ENCODE assay signal across 23 mouse cellular contexts in genomic region chr9:21124837-21125236, GRCm38 (mm10). TPM values are rescaled to one million over a fixed set of nuclear protein-coding genes. Genes with fewer than 3 reads are reported as not detected.
DNase-seq lines count a peak whose midpoint lies in the region; ATAC-seq and TF ChIP-seq lines count a peak whose summit lies in the region.
"Had no signal": no experiment of that assay in that cellular context is flagged by ENCODE, and none has a peak within 500 bp of the region (broad histone marks: within the 10 kb centered on the region; RNA-seq: fewer than 3 reads in every experiment).

No protein-coding gene starts in this region.

- 71% methylated on average over 5 of the region's 5 CpGs for WGBS in liver, embryonic 16.5 days (ENCODE audit: insufficient replicate concordance)
- 73% methylated on average over 5 of the region's 5 CpGs for WGBS in macrophage (ENCODE audit: missing documents)
- WGBS in stomach, postnatal 0 days, result 78% methylated on average over 5 of the region's 5 CpGs

- peaks cover 3% of the 10 kb centered on the region; the same call in 1 of the 2 replicates for H3K4me1 ChIP-seq in liver, embryonic 16.5 days (ENCODE audit: control insufficient read depth, low read depth, low read length)
- H3K4me1 ChIP-seq in stomach, postnatal 0 days (replicated peaks; ENCODE audit: control insufficient read depth, insufficient read depth), result no peaks in the 10 kb centered on the region
- H3K4me1 ChIP-seq: embryonic facial prominence, embryonic 12.5 days; embryonic facial prominence, embryonic 15.5 days; forebrain, embryonic 12.5 days; forebrain, embryonic 15.5 days; hindbrain, embryonic 13.5 days; intestine, embryonic 15.5 days had no signal

- no peak for DNase-seq in liver
- no peak for DNase-seq in stomach, postnatal 0 days (ENCODE audit: low spot score)
- DNase-seq in right cerebral cortex, postnatal 10 days (ENCODE audit: low spot score in 2 of 2), result no peak
- DNase-seq: adrenal gland, adult 2 months; adrenal gland, postnatal 14 days; B cell, adult 2 months; cerebellum, adult 11 months; cerebellum, adult 2 months; cerebellum, adult 9-11 months; cerebellum, postnatal 25 days; gastrocnemius, postnatal 25 days; heart, adult 2 months had no signal

- ATAC-seq in liver, embryonic 16.5 days (ENCODE audit: low read depth), result no peak
- ATAC-seq in stomach, postnatal 0 days (ENCODE audit: low FRiP score, low TSS enrichment), result peak; percentile 47; the same call in 1 of the 2 replicates
- ATAC-seq in erythroid progenitor cell, adult 5-6 weeks (replicated peaks; ENCODE audit: low FRiP score, poor library complexity, severe bottlenecking), result no peak
- ATAC-seq: forebrain, embryonic 15.5 days; hindbrain, embryonic 16.5 days; intestine, embryonic 15.5 days had no signal

- no peak overlapping the region for H3K9ac ChIP-seq in liver, embryonic 16.5 days (ENCODE audit: low read depth, low read length)
- H3K9ac ChIP-seq in stomach, postnatal 0 days (ENCODE audit: low read length), result no peak overlapping the region
- H3K9ac ChIP-seq: embryonic facial prominence, embryonic 12.5 days; embryonic facial prominence, embryonic 15.5 days; forebrain, embryonic 12.5 days; forebrain, embryonic 15.5 days; hindbrain, embryonic 13.5 days; intestine, embryonic 15.5 days had no signal

- no peaks in the 10 kb centered on the region for H3K27me3 ChIP-seq in liver, embryonic 16.5 days (ENCODE audit: control insufficient read depth, insufficient read depth, low read depth, low read length)
- H3K27me3 ChIP-seq in stomach, postnatal 0 days (ENCODE audit: control insufficient read depth, insufficient read depth, low read length), result no peaks in the 10 kb centered on the region
- H3K27me3 ChIP-seq: embryonic facial prominence, embryonic 12.5 days; embryonic facial prominence, embryonic 15.5 days; forebrain, embryonic 12.5 days; forebrain, embryonic 15.5 days; hindbrain, embryonic 13.5 days; intestine, embryonic 15.5 days had no signal

- no peak for TF ChIP-seq CTCF in stomach, postnatal 0 days (IDR thresholded peaks at IDR 0.05; ENCODE audit: low read depth)

- H3K27ac ChIP-seq in liver, embryonic 16.5 days (ENCODE audit: low read length), result 0 out of 2 replicates have a peak overlapping the region, but pooled peaks have one; percentile 23
- peak overlapping the region; percentile 68 for H3K27ac ChIP-seq in macrophage
- no peak overlapping the region for H3K27ac ChIP-seq in stomach, postnatal 0 days (replicated peaks)
- H3K27ac ChIP-seq: embryonic facial prominence, embryonic 12.5 days; embryonic facial prominence, embryonic 15.5 days; forebrain, embryonic 12.5 days; forebrain, embryonic 15.5 days; heart, adult 2 months; hindbrain, embryonic 13.5 days; intestine, embryonic 15.5 days had no signal

- no peak overlapping the region for H3K4me3 ChIP-seq in liver, embryonic 16.5 days (ENCODE audit: low read depth, low read length)
- H3K4me3 ChIP-seq in macrophage (ENCODE audit: inconsistent target), result no peak overlapping the region
- no peak overlapping the region for H3K4me3 ChIP-seq in stomach, postnatal 0 days (ENCODE audit: low read depth, low read length)
- H3K4me3 ChIP-seq: embryonic facial prominence, embryonic 12.5 days; embryonic facial prominence, embryonic 15.5 days; forebrain, embryonic 12.5 days; forebrain, embryonic 15.5 days; heart, adult 2 months; heart, embryonic 10.5 days; hindbrain, embryonic 13.5 days; intestine, embryonic 15.5 days had no signal

- no peak for TF ChIP-seq EP300 in stomach, postnatal 0 days (optimal IDR thresholded peaks at IDR 0.05)

- no peaks in the 10 kb centered on the region for H3K9me3 ChIP-seq in liver, embryonic 16.5 days (replicated peaks; ENCODE audit: control insufficient read depth, low read length)
- H3K9me3 ChIP-seq in stomach, postnatal 0 days (ENCODE audit: control insufficient read depth, low read length), result no peaks in the 10 kb centered on the region
- H3K9me3 ChIP-seq: embryonic facial prominence, embryonic 12.5 days; embryonic facial prominence, embryonic 15.5 days; forebrain, embryonic 12.5 days; forebrain, embryonic 15.5 days; heart, embryonic 10.5 days; hindbrain, embryonic 13.5 days; intestine, embryonic 15.5 days had no signal

- H3K4me2 ChIP-seq in liver, embryonic 16.5 days (ENCODE audit: low read depth, low read length), result no peak overlapping the region
- H3K4me2 ChIP-seq in stomach, postnatal 0 days (replicated peaks; ENCODE audit: low read depth), result no peak overlapping the region
- H3K4me2 ChIP-seq: embryonic facial prominence, embryonic 12.5 days; embryonic facial prominence, embryonic 15.5 days; forebrain, embryonic 12.5 days; forebrain, embryonic 15.5 days; hindbrain, embryonic 13.5 days; intestine, embryonic 15.5 days had no signal

- peaks cover 24% of the 10 kb centered on the region for H3K79me2 ChIP-seq in macrophage (ENCODE audit: inconsistent target)

- H3K36me3 ChIP-seq in liver, embryonic 16.5 days (ENCODE audit: control insufficient read depth, insufficient read depth), result peaks cover 13% of the 10 kb centered on the region
- H3K36me3 ChIP-seq in macrophage (ENCODE audit: inconsistent target), result peaks cover 67% of the 10 kb centered on the region
- peaks cover 7% of the 10 kb centered on the region; the same call in 1 of the 2 replicates for H3K36me3 ChIP-seq in stomach, postnatal 0 days (ENCODE audit: control insufficient read depth, insufficient read depth, low read length)

RNA-seq across cellular contexts. Expression of gene Tyk2, which starts 6.2 kb away (rescaled TPM):
- 8.0 and 8.9 TPM in 2 replicates for polyA plus RNA-seq in liver, embryonic 16.5 days (2015; fragmentation: Nextera tagmentation; extraction: Ambion mirVana)
- total RNA-seq in macrophage (2018; cell fraction: chromatin; rRNA removed), result 100 to 1,000 TPM; 145 to 475 (median 281) TPM
- 100 to 1,000 TPM in 1 of 26 experiments, 10 to 100 TPM in 25; 31.2 to 105 (median 49.4) TPM for total RNA-seq in macrophage (2018; cell fraction: cytosol; rRNA removed)
- 100 to 1,000 TPM; 118 to 306 (median 168) TPM for total RNA-seq in macrophage (2018; cell fraction: nucleus; rRNA removed)
- 22.8 to 47.7 TPM (median 23.6 TPM) in 3 replicates for polyA plus RNA-seq in macrophage (2018)
- polyA plus RNA-seq in stomach, postnatal 0 days (2015; fragmentation: Nextera tagmentation; extraction: Ambion mirVana), result 6.8 and 7.1 TPM in 2 replicates
- total RNA-seq in erythroid progenitor cell, adult 5-6 weeks (2015; ENCODE audit: low replicate concordance), result 2.5 and 5.0 TPM in 2 replicates
- 4.7 and 5.0 TPM in 2 replicates for total RNA-seq in erythroid progenitor cell, adult 5-6 weeks (2017; ENCODE audit: low replicate concordance)

RNA-seq across cellular contexts. Expression of gene Cdc37, which starts 24.9 kb away (rescaled TPM):
- polyA plus RNA-seq in liver, embryonic 16.5 days (2015; fragmentation: Nextera tagmentation; extraction: Ambion mirVana), result 104 and 106 TPM in 2 replicates
- total RNA-seq in macrophage (2018; cell fraction: chromatin; rRNA removed), result 10 to 100 TPM; 40.1 to 93.8 (median 70.7) TPM
- total RNA-seq in macrophage (2018; cell fraction: cytosol; rRNA removed), result 100 to 1,000 TPM; 123 to 178 (median 150) TPM
- 10 to 100 TPM; 45.9 to 97.7 (median 66.8) TPM for total RNA-seq in macrophage (2018; cell fraction: nucleus; rRNA removed)
- 166 to 206 TPM (median 199 TPM) in 3 replicates for polyA plus RNA-seq in macrophage (2018)
- 161 TPM in 2 replicates for polyA plus RNA-seq in stomach, postnatal 0 days (2015; fragmentation: Nextera tagmentation; extraction: Ambion mirVana)
- 28.9 and 42.9 TPM in 2 replicates for total RNA-seq in erythroid progenitor cell, adult 5-6 weeks (2015; ENCODE audit: low replicate concordance)
- total RNA-seq in erythroid progenitor cell, adult 5-6 weeks (2017; ENCODE audit: low replicate concordance), result 68.0 and 76.5 TPM in 2 replicates

RNA-seq across cellular contexts. Expression of gene Raver1, which starts 33.0 kb away (rescaled TPM):
- 17.6 and 19.8 TPM in 2 replicates for polyA plus RNA-seq in liver, embryonic 16.5 days (2015; fragmentation: Nextera tagmentation; extraction: Ambion mirVana)
- 10 to 100 TPM; 23.7 to 63.5 (median 47.2) TPM for total RNA-seq in macrophage (2018; cell fraction: chromatin; rRNA removed)
- total RNA-seq in macrophage (2018; cell fraction: cytosol; rRNA removed), result 10 to 100 TPM; 31.9 to 51.1 (median 39.1) TPM
- 10 to 100 TPM; 37.6 to 65.2 (median 48.8) TPM for total RNA-seq in macrophage (2018; cell fraction: nucleus; rRNA removed)
- 24.3 to 37.8 TPM (median 28.2 TPM) in 3 replicates for polyA plus RNA-seq in macrophage (2018)
- polyA plus RNA-seq in stomach, postnatal 0 days (2015; fragmentation: Nextera tagmentation; extraction: Ambion mirVana), result 15.0 and 18.3 TPM in 2 replicates
- total RNA-seq in erythroid progenitor cell, adult 5-6 weeks (2015; ENCODE audit: low replicate concordance), result 18.4 and 23.4 TPM in 2 replicates
- total RNA-seq in erythroid progenitor cell, adult 5-6 weeks (2017; ENCODE audit: low replicate concordance), result 21.1 and 32.5 TPM in 2 replicates

RNA-seq across cellular contexts. Expression of gene Gm38431, which starts 33.0 kb away (rescaled TPM):
- 0.85 and 1.6 TPM in 2 replicates for polyA plus RNA-seq in liver, embryonic 16.5 days (2015; fragmentation: Nextera tagmentation; extraction: Ambion mirVana)
- 10 to 100 TPM in 9 of 26 experiments, 1 to 10 TPM in 17; 3.6 to 34.0 (median 7.0) TPM for total RNA-seq in macrophage (2018; cell fraction: chromatin; rRNA removed)
- total RNA-seq in macrophage (2018; cell fraction: cytosol; rRNA removed), result 1 to 10 TPM in 18 of 26 experiments, under 1 TPM in 8; 0.53 to 2.4 (median 1.2) TPM
- total RNA-seq in macrophage (2018; cell fraction: nucleus; rRNA removed), result 1 to 10 TPM in 25 of 26 experiments, under 1 TPM in 1; 0.96 to 5.7 (median 2.7) TPM
- 0.88 to 8.1 TPM (median 2.0 TPM) in 3 replicates for polyA plus RNA-seq in macrophage (2018)
- polyA plus RNA-seq in stomach, postnatal 0 days (2015; fragmentation: Nextera tagmentation; extraction: Ambion mirVana), result 0.28 and 0.86 TPM in 2 replicates
- 30.6 and 34.0 TPM in 2 replicates for total RNA-seq in erythroid progenitor cell, adult 5-6 weeks (2015; ENCODE audit: low replicate concordance)
- total RNA-seq in erythroid progenitor cell, adult 5-6 weeks (2017; ENCODE audit: low replicate concordance), result 4.2 TPM in 1 of 2 replicates, not detected in the other

RNA-seq across cellular contexts. Expression of gene Pde4a, which starts 40.7 kb away (rescaled TPM):
- polyA plus RNA-seq in liver, embryonic 16.5 days (2015; fragmentation: Nextera tagmentation; extraction: Ambion mirVana), result 1.6 and 1.9 TPM in 2 replicates
- 10 to 100 TPM in 21 of 26 experiments, 1 to 10 TPM in 5; 5.5 to 39.0 (median 18.5) TPM for total RNA-seq in macrophage (2018; cell fraction: chromatin; rRNA removed)
- 1 to 10 TPM; 2.4 to 9.2 (median 7.3) TPM for total RNA-seq in macrophage (2018; cell fraction: cytosol; rRNA removed)
- 10 to 100 TPM in 19 of 26 experiments, 1 to 10 TPM in 7; 4.9 to 34.1 (median 16.7) TPM for total RNA-seq in macrophage (2018; cell fraction: nucleus; rRNA removed)
- polyA plus RNA-seq in macrophage (2018), result 6.5 to 7.1 TPM (median 6.8 TPM) in 3 replicates
- 2.5 and 3.0 TPM in 2 replicates for polyA plus RNA-seq in stomach, postnatal 0 days (2015; fragmentation: Nextera tagmentation; extraction: Ambion mirVana)
- total RNA-seq in erythroid progenitor cell, adult 5-6 weeks (2015; ENCODE audit: low replicate concordance), result 4.6 TPM in 1 of 2 replicates, not detected in the other
- 0.15 and 0.39 TPM in 2 replicates for total RNA-seq in erythroid progenitor cell, adult 5-6 weeks (2017; ENCODE audit: low replicate concordance)
